Mouse (Mus musculus): ENCODE data around the gene Higd1a. TPM values are rescaled to one million over a fixed set of nuclear protein-coding genes. Genes with fewer than 3 reads are reported as not detected.

Gene Higd1a
- polyA plus RNA-seq, 1 experiment from 2014 or later, result 158 TPM

GRCm38 (mm10) chr9:121900282-121900855 is 42.2 kb upstream of the Higd1a start:
- DNase-seq (ENCODE audit: low spot score) (no peak), ATAC-seq (ENCODE audit: low FRiP score) (no peak)
- H3K9me3 ChIP-seq (ENCODE audit: control insufficient read depth, low read length), result no peaks in the 10 kb centered on the region
- no peaks in the 10 kb centered on the region for H3K4me1 ChIP-seq (replicated peaks; ENCODE audit: control insufficient read depth, insufficient read depth, low read length)
- WGBS, result 89% methylated on average over 5 of the region's 5 CpGs
- no peak overlapping the region for H3K27ac ChIP-seq
- H3K4me2 ChIP-seq (replicated peaks), result no peak overlapping the region
- no peaks in the 10 kb centered on the region for H3K36me3 ChIP-seq (replicated peaks; ENCODE audit: control insufficient read depth, insufficient read depth)
- H3K9ac ChIP-seq, result no peak overlapping the region
- H3K4me3 ChIP-seq (replicated peaks; ENCODE audit: low read length), result no peak overlapping the region
- no peaks in the 10 kb centered on the region for H3K27me3 ChIP-seq (ENCODE audit: control insufficient read depth, insufficient read depth, low read length)

GRCm38 (mm10) chr9:121899306-121899705 is 41.1 kb upstream of the Higd1a start:
- 73% methylated on average over 6 of the region's 6 CpGs for WGBS
- ATAC-seq (ENCODE audit: low FRiP score), result no peak

GRCm38 (mm10) chr9:121898245-121898644 is 40.1 kb upstream of the Higd1a start, which contains the start of gene Ackr2:
Gene Ackr2 (plus strand): TSS chr9:121898355.
- H3K4me2 ChIP-seq (replicated peaks), result no peak within 1 kb of the TSS
- no peak for DNase-seq (ENCODE audit: low spot score)
- H3K9ac ChIP-seq, result no peak within 1 kb of the TSS
- no peak within 1 kb of the TSS for H3K4me3 ChIP-seq (replicated peaks; ENCODE audit: low read length)
- no peak within 1 kb of the TSS for H3K27ac ChIP-seq
- H3K9me3 ChIP-seq (ENCODE audit: control insufficient read depth, low read length), result no peaks in the 10 kb centered on the region
- H3K4me1 ChIP-seq (replicated peaks; ENCODE audit: control insufficient read depth, insufficient read depth, low read length), result no peaks in the 10 kb centered on the region
- no peak for ATAC-seq (ENCODE audit: low FRiP score)
- 78% methylated on average over 9 of the region's 9 CpGs for WGBS
- no peaks in the 10 kb centered on the region for H3K27me3 ChIP-seq (ENCODE audit: control insufficient read depth, insufficient read depth, low read length)
- H3K36me3 ChIP-seq (replicated peaks; ENCODE audit: control insufficient read depth, insufficient read depth), result no peaks in the 10 kb centered on the region

More at GRCm38 (mm10) chr9:121899306-121899705, 41.1 kb upstream of the Higd1a start:
- H3K36me3 ChIP-seq (replicated peaks; ENCODE audit: control insufficient read depth, insufficient read depth), result no peaks in the 10 kb centered on the region
- no peaks in the 10 kb centered on the region for H3K27me3 ChIP-seq (ENCODE audit: control insufficient read depth, insufficient read depth, low read length)
- H3K4me3 ChIP-seq (replicated peaks; ENCODE audit: low read length), result no peak overlapping the region
- no peaks in the 10 kb centered on the region for H3K4me1 ChIP-seq (replicated peaks; ENCODE audit: control insufficient read depth, insufficient read depth, low read length)
- H3K9me3 ChIP-seq (ENCODE audit: control insufficient read depth, low read length), result no peaks in the 10 kb centered on the region
- H3K9ac ChIP-seq, result no peak overlapping the region
- no peak for DNase-seq (ENCODE audit: low spot score)
- H3K27ac ChIP-seq, result no peak overlapping the region
- H3K4me2 ChIP-seq (replicated peaks), result no peak overlapping the region

- Histone ChIP-seq H3K4me3 (replicated peaks; ENCODE audit: low read length) (no peak overlapping the region), H3K4me1 (replicated peaks; ENCODE audit: control insufficient read depth, insufficient read depth, low read length) (no peaks in the 10 kb centered on the region), H3K9me3 (ENCODE audit: control insufficient read depth, low read length) (no peaks in the 10 kb centered on the region), H3K27me3 (ENCODE audit: control insufficient read depth, insufficient read depth, low read length) (no peaks in the 10 kb centered on the region), H3K36me3 (replicated peaks; ENCODE audit: control insufficient read depth, insufficient read depth) (no peaks in the 10 kb centered on the region), H3K27ac (no peak overlapping the region), H3K4me2 (replicated peaks) (no peak overlapping the region), H3K9ac (no peak overlapping the region)
- ATAC-seq (ENCODE audit: low FRiP score) (no peak), DNase-seq (ENCODE audit: low spot score) (no peak)
- WGBS, result 87% methylated on average over 4 of the region's 4 CpGs
Observed at GRCm38 (mm10) chr9:121896820-121897219, 38.7 kb upstream of the Higd1a start.

- no peak overlapping the region for H3K27ac ChIP-seq
- H3K27me3 ChIP-seq (ENCODE audit: control insufficient read depth, insufficient read depth, low read length), result no peaks in the 10 kb centered on the region
- no peak overlapping the region for H3K4me2 ChIP-seq (replicated peaks)
- no peaks in the 10 kb centered on the region for H3K36me3 ChIP-seq (replicated peaks; ENCODE audit: control insufficient read depth, insufficient read depth)
- ATAC-seq (ENCODE audit: low FRiP score) (no peak), DNase-seq (ENCODE audit: low spot score) (no peak)
- 77% methylated on average over 7 of the region's 7 CpGs for WGBS
- H3K9me3 ChIP-seq (ENCODE audit: control insufficient read depth, low read length), result no peaks in the 10 kb centered on the region
- no peak overlapping the region for H3K4me3 ChIP-seq (replicated peaks; ENCODE audit: low read length)
- no peaks in the 10 kb centered on the region for H3K4me1 ChIP-seq (replicated peaks; ENCODE audit: control insufficient read depth, insufficient read depth, low read length)
- no peak overlapping the region for H3K9ac ChIP-seq
Observed at GRCm38 (mm10) chr9:121895392-121895993, 37.3 kb upstream of the Higd1a start.

- ATAC-seq (ENCODE audit: low FRiP score) (no peak), DNase-seq (ENCODE audit: low spot score) (no peak)
- Histone ChIP-seq H3K4me2 (replicated peaks) (no peak overlapping the region), H3K9me3 (ENCODE audit: control insufficient read depth, low read length) (no peaks in the 10 kb centered on the region), H3K4me1 (replicated peaks; ENCODE audit: control insufficient read depth, insufficient read depth, low read length) (no peaks in the 10 kb centered on the region), H3K36me3 (replicated peaks; ENCODE audit: control insufficient read depth, insufficient read depth) (no peaks in the 10 kb centered on the region), H3K9ac (no peak overlapping the region), H3K4me3 (replicated peaks; ENCODE audit: low read length) (no peak overlapping the region), H3K27me3 (ENCODE audit: control insufficient read depth, insufficient read depth, low read length) (no peaks in the 10 kb centered on the region), H3K27ac (no peak overlapping the region)
- 89% methylated on average over 7 of the region's 7 CpGs for WGBS
Observed at GRCm38 (mm10) chr9:121894447-121894846, 36.3 kb upstream of the Higd1a start.

- Histone ChIP-seq H3K9me3 (ENCODE audit: control insufficient read depth, low read length) (no peaks in the 10 kb centered on the region), H3K9ac (no peak overlapping the region), H3K4me1 (replicated peaks; ENCODE audit: control insufficient read depth, insufficient read depth, low read length) (no peaks in the 10 kb centered on the region), H3K4me3 (replicated peaks; ENCODE audit: low read length) (no peak overlapping the region), H3K27ac (no peak overlapping the region), H3K27me3 (ENCODE audit: control insufficient read depth, insufficient read depth, low read length) (no peaks in the 10 kb centered on the region), H3K4me2 (replicated peaks) (no peak overlapping the region), H3K36me3 (replicated peaks; ENCODE audit: control insufficient read depth, insufficient read depth) (no peaks in the 10 kb centered on the region)
- WGBS, result 88% methylated on average over 12 of the region's 12 CpGs
- DNase-seq (ENCODE audit: low spot score), result no peak
- ATAC-seq (ENCODE audit: low FRiP score), result no peak
Observed at GRCm38 (mm10) chr9:121892057-121892687, 34.0 kb upstream of the Higd1a start.

GRCm38 (mm10) chr9:121891301-121891700 is 33.1 kb upstream of the Higd1a start:
- H3K27ac ChIP-seq, result no peak overlapping the region
- H3K9ac ChIP-seq, result no peak overlapping the region
- DNase-seq (ENCODE audit: low spot score) (no peak), ATAC-seq (ENCODE audit: low FRiP score) (no peak)
- WGBS, result 88% methylated on average over 9 of the region's 9 CpGs
- H3K4me1 ChIP-seq (replicated peaks; ENCODE audit: control insufficient read depth, insufficient read depth, low read length), result no peaks in the 10 kb centered on the region
- H3K36me3 ChIP-seq (replicated peaks; ENCODE audit: control insufficient read depth, insufficient read depth), result no peaks in the 10 kb centered on the region
- H3K4me3 ChIP-seq (replicated peaks; ENCODE audit: low read length), result no peak overlapping the region
- H3K4me2 ChIP-seq (replicated peaks), result no peak overlapping the region
- H3K9me3 ChIP-seq (ENCODE audit: control insufficient read depth, low read length), result no peaks in the 10 kb centered on the region
- H3K27me3 ChIP-seq (ENCODE audit: control insufficient read depth, insufficient read depth, low read length), result no peaks in the 10 kb centered on the region

GRCm38 (mm10) chr9:121890441-121890941 is 32.3 kb upstream of the Higd1a start:
- DNase-seq (ENCODE audit: low spot score) (no peak), ATAC-seq (ENCODE audit: low FRiP score) (no peak)
- no peak overlapping the region for H3K27ac ChIP-seq
- H3K36me3 ChIP-seq (replicated peaks; ENCODE audit: control insufficient read depth, insufficient read depth), result no peaks in the 10 kb centered on the region
- H3K9ac ChIP-seq, result no peak overlapping the region
- H3K27me3 ChIP-seq (ENCODE audit: control insufficient read depth, insufficient read depth, low read length), result no peaks in the 10 kb centered on the region
- WGBS, result 36% methylated on average over 18 of the region's 18 CpGs
- no peak overlapping the region for H3K4me3 ChIP-seq (replicated peaks; ENCODE audit: low read length)
- H3K4me2 ChIP-seq (replicated peaks), result 0 out of 2 replicates have a peak overlapping the region, but pooled peaks have one; percentile 12
- H3K4me1 ChIP-seq (replicated peaks; ENCODE audit: control insufficient read depth, insufficient read depth, low read length), result no peaks in the 10 kb centered on the region
- H3K9me3 ChIP-seq (ENCODE audit: control insufficient read depth, low read length), result no peaks in the 10 kb centered on the region
